Mouse (Mus musculus) neural tube, embryonic 14.5 days (tissue): ENCODE data around the gene Palm2. TPM values are rescaled to one million over a fixed set of nuclear protein-coding genes. Genes with fewer than 3 reads are reported as not detected.

Experiments
- ATAC-seq: fragments of 200-750 bp; cut with Nextera tagmentation; 2 replicates; pipeline ENCODE4 v1.8.0; 2017; ENCODE audit warnings: low read depth, mild to moderate bottlenecking, moderate TSS enrichment, moderate library complexity
- H3K27ac ChIP-seq: fragments of 300-500 bp; sonication (generic); 2 replicates; pipeline ENCODE4 v1.5.1; 2014; ENCODE audit warnings: low read depth, mild to moderate bottlenecking, control low read depth, low read length, moderate library complexity, mixed read lengths
- H3K27me3 ChIP-seq: fragments of 300-500 bp; sonication (generic); 2 replicates; pipeline ENCODE4 v1.6.1; 2014; ENCODE audit warnings: low read length; ENCODE audit not compliant: control insufficient read depth, insufficient read depth
- H3K36me3 ChIP-seq: fragments of 300-500 bp; sonication (generic); 2 replicates; pipeline ENCODE4 v1.6.1; 2014; ENCODE audit warnings: low read length, mixed read lengths; ENCODE audit not compliant: control insufficient read depth, insufficient read depth
- H3K4me1 ChIP-seq: fragments of 300-500 bp; sonication (generic); 2 replicates; pipeline ENCODE4 v1.6.1; 2014; ENCODE audit warnings: low read length; ENCODE audit not compliant: control insufficient read depth, insufficient read depth
- H3K4me2 ChIP-seq: fragments of 300-500 bp; sonication (generic); 2 replicates; pipeline ENCODE4 v1.6.1; 2014; ENCODE audit warnings: mild to moderate bottlenecking, low read depth, low read length, control low read depth
- H3K4me3 ChIP-seq: fragments of 300-500 bp; sonication (generic); 2 replicates; pipeline ENCODE4 v1.5.1; 2014; ENCODE audit warnings: low read depth, low read length, control low read depth, mixed read lengths
- H3K9ac ChIP-seq: fragments of 300-500 bp; sonication (generic); replicated peaks from 2 replicates; pipeline ENCODE4 v1.6.1; 2014; ENCODE audit warnings: low read depth, mild to moderate bottlenecking, control low read depth, low read length, mixed read lengths
- H3K9me3 ChIP-seq: fragments of 300-500 bp; sonication (generic); 2 replicates; pipeline ENCODE4 v1.6.1; 2016; ENCODE audit warnings: low read length; ENCODE audit not compliant: control insufficient read depth
- WGBS: fragments of 180-500 bp; shearing (Covaris S2); extraction: QIAGEN DNeasy Blood & Tissue Kit; methylation state at CpG from one replicate; pipeline ENCODE4 v1.1.7; 2014; 5-methylcytosine and 5-hydroxymethylcytosine counted together
- polyA plus RNA-seq: library from polyadenylated mRNA; unstranded; fragments of >200 nt; fragmentation: Nextera tagmentation; extraction: Ambion mirVana; gene quantifications from 2 replicates; pipeline ENCODE4 v1.2.1, GENCODE M21; 2014

The Palm2 gene
- polyA plus RNA-seq, 1 experiment from 2014 or later: 18.3 TPM

GRCm38 (mm10) chr4:57723659-57724058 lies 289.6 kb downstream of the Palm2 start:
- Histone ChIP-seq H3K4me3 (no peak overlapping the region), H3K9ac (no peak overlapping the region), H3K27ac (no peak overlapping the region), H3K4me1 (no peaks in the 10 kb centered on the region), H3K36me3 (no peaks in the 10 kb centered on the region), H3K27me3 (no peaks in the 10 kb centered on the region), H3K9me3 (no peaks in the 10 kb centered on the region), H3K4me2 (no peak overlapping the region)
- ATAC-seq: no peak
- WGBS: 57% methylated on average over 2 of the region's 2 CpGs

GRCm38 (mm10) chr4:57725569-57725968 lies 291.5 kb downstream of the Palm2 start:
- H3K9me3 ChIP-seq: no peaks in the 10 kb centered on the region
- H3K27ac ChIP-seq: no peak overlapping the region
- 81% methylated on average over 1 of the region's 1 CpGs for WGBS
- no peaks in the 10 kb centered on the region for H3K4me1 ChIP-seq
- H3K36me3 ChIP-seq: no peaks in the 10 kb centered on the region
- H3K9ac ChIP-seq: no peak overlapping the region
- H3K4me2 ChIP-seq: no peak overlapping the region
- no peak overlapping the region for H3K4me3 ChIP-seq
- H3K27me3 ChIP-seq: no peaks in the 10 kb centered on the region
- no peak for ATAC-seq

- no peak for ATAC-seq
- no peak overlapping the region for H3K27ac ChIP-seq
- H3K4me3 ChIP-seq: no peak overlapping the region
- H3K27me3 ChIP-seq: no peaks in the 10 kb centered on the region
- no peak overlapping the region for H3K4me2 ChIP-seq
- H3K9me3 ChIP-seq: no peaks in the 10 kb centered on the region
- H3K9ac ChIP-seq: no peak overlapping the region
- WGBS: 85% methylated on average over 4 of the region's 4 CpGs
- no peaks in the 10 kb centered on the region for H3K4me1 ChIP-seq
- no peaks in the 10 kb centered on the region for H3K36me3 ChIP-seq
Observed at GRCm38 (mm10) chr4:57728611-57729183, 294.6 kb downstream of the Palm2 start.

- Histone ChIP-seq H3K4me1 (no peaks in the 10 kb centered on the region), H3K4me2 (no peak overlapping the region), H3K27me3 (no peaks in the 10 kb centered on the region), H3K36me3 (no peaks in the 10 kb centered on the region), H3K27ac (no peak overlapping the region), H3K9me3 (no peaks in the 10 kb centered on the region), H3K9ac (no peak overlapping the region), H3K4me3 (no peak overlapping the region)
- WGBS: 94% methylated on average over 6 of the region's 6 CpGs
- no peak for ATAC-seq
Observed at GRCm38 (mm10) chr4:57730047-57730446, 296.0 kb downstream of the Palm2 start.

- Histone ChIP-seq H3K4me3 (no peak overlapping the region), H3K4me1 (no peaks in the 10 kb centered on the region), H3K4me2 (no peak overlapping the region), H3K27me3 (no peaks in the 10 kb centered on the region), H3K36me3 (no peaks in the 10 kb centered on the region), H3K9ac (no peak overlapping the region), H3K27ac (no peak overlapping the region), H3K9me3 (no peaks in the 10 kb centered on the region)
- ATAC-seq: no peak
- WGBS: 85% methylated on average over 11 of the region's 11 CpGs
Observed at GRCm38 (mm10) chr4:57730801-57731598, 297.0 kb downstream of the Palm2 start.

GRCm38 (mm10) chr4:57732351-57732750 lies 298.3 kb downstream of the Palm2 start:
- Histone ChIP-seq H3K4me2 (no peak overlapping the region), H3K4me1 (no peaks in the 10 kb centered on the region), H3K4me3 (no peak overlapping the region), H3K27me3 (no peaks in the 10 kb centered on the region), H3K9ac (no peak overlapping the region), H3K9me3 (no peaks in the 10 kb centered on the region), H3K27ac (no peak overlapping the region), H3K36me3 (no peaks in the 10 kb centered on the region)
- 87% methylated on average over 5 of the region's 5 CpGs for WGBS
- ATAC-seq: no peak

- WGBS: 87% methylated on average over 3 of the region's 3 CpGs
- H3K9me3 ChIP-seq: no peaks in the 10 kb centered on the region
- no peak for ATAC-seq
Observed at GRCm38 (mm10) chr4:57733445-57733844, 299.4 kb downstream of the Palm2 start.

GRCm38 (mm10) chr4:57735426-57735825 lies 301.4 kb downstream of the Palm2 start:
- H3K27me3 ChIP-seq: no peaks in the 10 kb centered on the region
- H3K9ac ChIP-seq: no peak overlapping the region
- no peak overlapping the region for H3K4me2 ChIP-seq
- no peaks in the 10 kb centered on the region for H3K36me3 ChIP-seq
- no peak for ATAC-seq
- H3K27ac ChIP-seq: no peak overlapping the region
- no peaks in the 10 kb centered on the region for H3K9me3 ChIP-seq
- WGBS: 89% methylated on average over 5 of the region's 5 CpGs
- no peak overlapping the region for H3K4me3 ChIP-seq
- 0 out of 2 replicates have a peak, but pooled peaks cover 4% of the 10 kb centered on the region for H3K4me1 ChIP-seq

More at GRCm38 (mm10) chr4:57733445-57733844, 299.4 kb downstream of the Palm2 start:
- Histone ChIP-seq H3K27ac (no peak overlapping the region), H3K4me1 (no peaks in the 10 kb centered on the region), H3K4me3 (no peak overlapping the region), H3K27me3 (no peaks in the 10 kb centered on the region), H3K36me3 (no peaks in the 10 kb centered on the region), H3K9ac (no peak overlapping the region), H3K4me2 (no peak overlapping the region)

GRCm38 (mm10) chr4:57738856-57739552 lies 305.0 kb downstream of the Palm2 start:
- H3K4me2 ChIP-seq: no peak overlapping the region
- H3K9me3 ChIP-seq: no peaks in the 10 kb centered on the region
- no peaks in the 10 kb centered on the region for H3K27me3 ChIP-seq
- no peak overlapping the region for H3K4me3 ChIP-seq
- H3K27ac ChIP-seq: no peak overlapping the region
- 0 out of 2 replicates have a peak, but pooled peaks cover 4% of the 10 kb centered on the region for H3K4me1 ChIP-seq
- no peaks in the 10 kb centered on the region for H3K36me3 ChIP-seq
- ATAC-seq: no peak
- 30% methylated on average over 8 of the region's 8 CpGs for WGBS
- H3K9ac ChIP-seq: no peak overlapping the region
